Mouse (Mus musculus): ENCODE results near the gene Prpsap1. TPM values are rescaled to one million over a fixed set of nuclear protein-coding genes. Genes with fewer than 3 reads are reported as not detected.

The Prpsap1 gene
- polyA plus RNA-seq, 1 experiment from 2014 or later, result 64.4 TPM

DNA sequence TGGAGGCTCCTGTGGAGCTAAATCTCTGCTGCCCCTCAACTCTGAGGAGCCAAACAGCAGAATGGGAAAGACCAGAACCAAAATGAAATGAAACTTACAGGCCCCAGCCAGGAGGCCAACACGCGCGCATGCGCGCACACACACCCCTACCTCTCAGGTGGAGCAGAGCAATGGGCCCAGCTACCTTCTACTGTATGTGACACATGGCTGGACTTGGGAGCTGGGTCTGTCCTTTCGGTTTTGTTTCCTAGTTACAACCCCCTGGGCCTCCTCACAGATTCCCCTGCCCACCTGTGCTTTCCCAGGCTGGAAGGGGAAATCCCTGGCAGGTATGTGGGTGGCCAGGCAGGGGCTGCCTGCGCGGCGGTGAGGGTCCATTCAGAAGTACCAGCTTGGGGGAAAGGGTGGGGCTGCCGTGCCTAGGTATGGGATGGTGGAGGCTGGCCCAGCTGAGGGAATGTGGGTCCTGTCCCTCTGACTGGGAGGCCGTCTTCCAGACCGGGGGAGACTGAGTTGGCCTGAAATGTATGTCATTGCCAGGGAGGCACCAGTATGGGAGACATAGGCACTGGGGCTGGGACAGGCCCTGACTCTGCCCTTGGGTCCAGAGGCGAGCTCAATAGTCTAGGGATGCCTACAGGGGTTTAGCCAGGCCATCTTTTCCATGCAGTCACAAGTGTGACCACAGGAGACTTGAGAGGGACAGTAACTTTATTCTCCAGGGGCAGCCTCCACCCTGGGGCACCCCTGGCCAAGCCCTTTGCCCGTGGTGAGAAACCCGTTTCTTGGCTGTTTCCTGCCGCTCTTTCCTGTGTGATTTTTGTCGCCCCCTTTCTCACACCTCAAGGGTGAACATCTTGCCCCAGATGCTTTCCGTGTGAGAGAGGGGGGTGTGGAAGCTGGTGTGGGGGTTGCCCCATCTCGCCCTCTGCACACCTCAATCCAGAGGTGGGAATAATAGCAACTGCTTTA lies 54.4 kb downstream of the Prpsap1 start:
- peaks cover 27% of the 10 kb centered on the region for H3K4me1 ChIP-seq (ENCODE audit: insufficient read depth)
- H3K4me2 ChIP-seq (ENCODE audit: low read depth, low read length), result no peak overlapping the region
- no peak overlapping the region for H3K4me3 ChIP-seq (ENCODE audit: low read depth, low read length)
- ATAC-seq (no peak), DNase-seq (no peak)
- WGBS (ENCODE audit: insufficient replicate concordance), result 71% methylated on average over 19 of the region's 19 CpGs
- H3K27ac ChIP-seq (ENCODE audit: low read depth), result no peak overlapping the region
- no peaks in the 10 kb centered on the region for H3K27me3 ChIP-seq (ENCODE audit: insufficient read depth, low read length)
- H3K9me3 ChIP-seq (ENCODE audit: low read length), result no peaks in the 10 kb centered on the region
- TF ChIP-seq CTCF (IDR thresholded peaks at IDR 0.05; ENCODE audit: low read depth) (no peak), EP300 (IDR thresholded peaks at IDR 0.05; ENCODE audit: low read depth) (no peak)
- H3K36me3 ChIP-seq (replicated peaks; ENCODE audit: insufficient read depth, low read length), result peaks cover 37% of the 10 kb centered on the region
- H3K9ac ChIP-seq (replicated peaks), result no peak overlapping the region

GRCm38 (mm10) chr11:116437541-116437940 lies 56.5 kb downstream of the Prpsap1 start:
- peaks cover 37% of the 10 kb centered on the region for H3K36me3 ChIP-seq (replicated peaks; ENCODE audit: insufficient read depth, low read length)
- 85% methylated on average over 11 of the region's 11 CpGs for WGBS (ENCODE audit: insufficient replicate concordance)
- peak overlapping the region; percentile 98 for H3K27ac ChIP-seq (ENCODE audit: low read depth)
- H3K4me1 ChIP-seq (ENCODE audit: insufficient read depth), result peaks cover 31% of the 10 kb centered on the region
- no peaks in the 10 kb centered on the region for H3K9me3 ChIP-seq (ENCODE audit: low read length)
- H3K4me2 ChIP-seq (ENCODE audit: low read depth, low read length), result peak overlapping the region; percentile 90
- ATAC-seq (no peak), DNase-seq (no peak)
- peak overlapping the region; percentile 44 for H3K9ac ChIP-seq (replicated peaks)
- no peaks in the 10 kb centered on the region for H3K27me3 ChIP-seq (ENCODE audit: insufficient read depth, low read length)
- no peak for TF ChIP-seq CTCF (IDR thresholded peaks at IDR 0.05; ENCODE audit: low read depth)
- TF ChIP-seq EP300 (IDR thresholded peaks at IDR 0.05; ENCODE audit: low read depth), result no peak
- no peak overlapping the region for H3K4me3 ChIP-seq (ENCODE audit: low read depth, low read length)

DNA sequence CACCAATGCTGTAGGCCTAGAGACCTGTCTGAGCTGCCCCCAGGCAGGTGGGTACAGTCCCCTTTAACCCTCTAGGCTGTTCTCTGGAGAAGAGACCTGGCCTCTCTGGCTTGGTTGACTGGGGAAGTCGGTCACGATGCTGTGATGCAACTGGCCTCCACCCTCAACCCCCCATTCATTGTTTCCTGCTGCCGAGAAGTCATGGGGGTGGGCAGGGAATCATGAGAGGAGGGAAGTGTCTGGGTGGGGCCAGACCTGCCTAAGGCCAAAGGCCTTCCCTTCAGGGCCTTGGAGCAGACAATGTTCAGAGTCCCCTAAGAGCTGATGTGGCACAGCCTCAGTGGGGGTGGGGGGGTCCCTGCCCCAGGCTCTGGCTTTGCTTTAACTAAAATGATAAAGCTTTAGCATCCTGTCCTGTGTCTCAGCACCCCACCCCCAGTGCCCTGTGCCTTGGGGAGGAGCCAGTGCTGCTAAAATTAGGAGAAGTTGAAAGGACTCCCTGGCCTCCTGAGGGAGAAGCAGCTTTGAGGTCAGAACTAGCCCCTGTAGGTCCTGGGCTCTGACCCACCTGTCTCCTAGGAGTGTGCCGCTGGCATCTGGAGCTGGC lies 57.2 kb downstream of the Prpsap1 start:
- ATAC-seq, result no peak
- Histone ChIP-seq H3K4me3 (ENCODE audit: low read depth, low read length) (peak overlapping the region; percentile 85), H3K4me2 (ENCODE audit: low read depth, low read length) (peak overlapping the region; percentile 90), H3K27me3 (ENCODE audit: insufficient read depth, low read length) (no peaks in the 10 kb centered on the region), H3K36me3 (replicated peaks; ENCODE audit: insufficient read depth, low read length) (peaks cover 37% of the 10 kb centered on the region), H3K4me1 (ENCODE audit: insufficient read depth) (peaks cover 31% of the 10 kb centered on the region), H3K9me3 (ENCODE audit: low read length) (no peaks in the 10 kb centered on the region), H3K27ac (ENCODE audit: low read depth) (peak overlapping the region; percentile 98), H3K9ac (replicated peaks) (peak overlapping the region; percentile 44)
- TF ChIP-seq EP300 (IDR thresholded peaks at IDR 0.05; ENCODE audit: low read depth) (no peak), CTCF (IDR thresholded peaks at IDR 0.05; ENCODE audit: low read depth) (no peak)
- WGBS (ENCODE audit: insufficient replicate concordance), result 21% methylated on average over 4 of the region's 4 CpGs
- peak; percentile 70 for DNase-seq

DNA sequence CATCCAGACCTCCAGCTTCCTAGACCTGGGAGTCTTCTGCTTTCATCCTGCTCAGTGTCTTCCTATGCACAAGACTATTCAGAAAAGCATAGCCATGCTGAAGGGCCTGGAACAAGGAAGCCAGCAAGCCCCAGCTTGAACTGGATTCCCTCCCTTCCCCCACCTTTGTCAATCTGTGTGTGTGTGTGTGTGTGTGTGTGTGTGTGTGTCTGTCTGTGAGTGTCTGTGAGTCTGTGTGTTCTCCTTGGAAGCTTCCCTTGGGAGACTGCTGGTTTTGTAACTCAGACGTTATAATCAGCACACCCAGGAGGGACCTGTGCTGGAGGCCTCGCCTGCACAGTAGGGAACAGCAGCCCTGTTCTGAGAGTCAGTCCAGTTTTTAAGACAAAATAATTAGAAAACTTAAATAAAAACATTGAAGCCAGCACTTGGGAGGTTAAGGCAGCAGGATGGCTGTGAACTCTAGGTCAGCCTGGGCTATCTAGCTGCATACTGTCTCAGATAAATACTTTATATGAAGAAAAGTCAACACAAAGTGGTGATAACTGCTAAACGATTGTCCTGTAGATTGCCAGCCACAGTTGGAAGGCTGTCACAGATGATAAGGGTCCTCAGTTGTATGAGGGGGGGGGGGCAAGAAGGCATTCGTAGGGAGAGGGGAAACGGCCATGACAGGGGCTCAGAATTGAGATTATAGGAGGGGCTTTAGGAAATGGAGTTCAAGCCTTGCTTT lies 57.8 kb downstream of the Prpsap1 start:
- Histone ChIP-seq H3K36me3 (replicated peaks; ENCODE audit: insufficient read depth, low read length) (peaks cover 37% of the 10 kb centered on the region), H3K4me2 (ENCODE audit: low read depth, low read length) (peak overlapping the region; percentile 90), H3K27me3 (ENCODE audit: insufficient read depth, low read length) (no peaks in the 10 kb centered on the region), H3K4me1 (ENCODE audit: insufficient read depth) (peaks cover 35% of the 10 kb centered on the region), H3K27ac (ENCODE audit: low read depth) (peak overlapping the region; percentile 98), H3K4me3 (ENCODE audit: low read depth, low read length) (peak overlapping the region; percentile 85), H3K9ac (replicated peaks) (peak overlapping the region; percentile 44), H3K9me3 (ENCODE audit: low read length) (no peaks in the 10 kb centered on the region)
- DNase-seq (no peak), ATAC-seq (no peak)
- TF ChIP-seq CTCF (IDR thresholded peaks at IDR 0.05; ENCODE audit: low read depth), result no peak
- TF ChIP-seq EP300 (IDR thresholded peaks at IDR 0.05; ENCODE audit: low read depth), result no peak
- WGBS (ENCODE audit: insufficient replicate concordance), result 20% methylated on average over 5 of the region's 5 CpGs

- Histone ChIP-seq H3K27ac (ENCODE audit: low read depth) (peak overlapping the region; percentile 98), H3K4me2 (ENCODE audit: low read depth, low read length) (peak overlapping the region; percentile 90), H3K27me3 (ENCODE audit: insufficient read depth, low read length) (no peaks in the 10 kb centered on the region), H3K4me1 (ENCODE audit: insufficient read depth) (peaks cover 45% of the 10 kb centered on the region), H3K4me3 (ENCODE audit: low read depth, low read length) (peak overlapping the region; percentile 85), H3K36me3 (replicated peaks; ENCODE audit: insufficient read depth, low read length) (peaks cover 37% of the 10 kb centered on the region), H3K9ac (replicated peaks) (peak overlapping the region; percentile 95), H3K9me3 (ENCODE audit: low read length) (no peaks in the 10 kb centered on the region)
- DNase-seq (no peak), ATAC-seq (no peak)
- TF ChIP-seq EP300 (IDR thresholded peaks at IDR 0.05; ENCODE audit: low read depth) (no peak), CTCF (IDR thresholded peaks at IDR 0.05; ENCODE audit: low read depth) (no peak)
- WGBS (ENCODE audit: insufficient replicate concordance), result 42% methylated on average over 12 of the region's 12 CpGs
These were observed 58.8 kb downstream of the Prpsap1 start for GRCm38 (mm10) chr11:116434967-116435752.
